Mouse (Mus musculus) embryo, embryonic 10.5 days (tissue): ENCODE results near the gene Vamp1.
A peak's percentile ranks its signal among the peaks of the same experiment; 100 is the strongest.

Experiments
- DNase-seq: peaks from one replicate; pipeline ENCODE4 v3.0.0-alpha.2; 2015; ENCODE audit warnings: low spot score

Gene Vamp1

DNA sequence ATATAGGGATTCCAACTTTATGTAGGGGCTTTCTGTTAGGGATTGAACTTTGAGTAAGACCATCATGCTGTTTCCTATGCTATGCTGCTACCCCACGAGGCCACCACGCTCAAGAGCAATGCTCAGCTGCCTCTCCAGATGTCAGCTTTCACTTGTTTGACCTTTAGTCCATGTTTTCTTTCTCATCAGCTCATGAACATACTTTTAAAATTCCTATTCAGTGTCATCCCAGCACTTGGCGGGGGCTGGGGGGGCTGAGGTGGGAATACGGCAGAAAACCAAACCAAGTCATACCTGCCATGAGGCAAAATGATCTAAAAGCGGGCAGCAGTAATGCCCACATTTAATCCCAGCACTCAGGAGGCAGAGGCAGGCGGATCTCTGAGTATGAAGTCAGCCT lies 2.2 kb upstream of the Vamp1 start:
- no peak for DNase-seq

DNA sequence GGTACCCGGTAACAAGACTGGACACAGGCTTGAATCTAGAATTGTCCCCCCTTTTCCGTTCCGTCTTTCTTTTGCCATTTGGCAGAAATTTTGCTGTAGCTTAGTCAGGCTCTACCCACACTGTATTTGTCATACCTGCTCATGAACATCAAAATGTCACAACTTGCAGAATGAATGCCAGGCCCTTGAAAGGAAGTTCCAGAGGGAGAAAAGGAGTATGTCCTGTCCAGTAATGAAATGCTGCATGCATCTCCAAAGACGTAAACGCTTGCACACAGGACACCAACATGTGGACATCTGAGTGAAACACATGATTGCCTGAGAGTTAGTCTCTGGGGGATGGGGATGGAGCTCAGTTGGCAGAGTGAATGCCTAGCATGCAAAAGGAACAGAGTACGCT lies 1.6 kb upstream of the Vamp1 start:
- DNase-seq: no peak

DNA sequence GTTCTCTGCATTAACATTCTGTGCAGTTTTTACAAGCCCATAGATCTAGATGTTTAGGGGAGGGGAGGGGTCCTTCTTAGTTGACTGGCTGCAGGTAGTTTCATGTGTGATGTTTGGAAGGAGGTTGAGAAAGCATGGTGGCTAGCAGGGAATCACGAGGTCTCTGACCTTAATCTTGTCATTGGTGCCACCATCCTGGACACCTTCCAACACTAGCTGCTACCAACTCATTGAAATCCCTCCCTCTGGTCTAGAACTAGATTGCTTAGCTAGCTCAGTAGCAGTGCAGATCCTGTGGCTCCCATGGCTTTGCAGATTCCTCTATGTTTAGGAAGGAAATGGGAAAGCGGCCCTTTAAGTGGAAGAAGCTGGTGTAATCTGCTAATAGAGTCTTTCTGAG lies 1.5 kb downstream of the Vamp1 start:
- DNase-seq: no peak

DNA sequence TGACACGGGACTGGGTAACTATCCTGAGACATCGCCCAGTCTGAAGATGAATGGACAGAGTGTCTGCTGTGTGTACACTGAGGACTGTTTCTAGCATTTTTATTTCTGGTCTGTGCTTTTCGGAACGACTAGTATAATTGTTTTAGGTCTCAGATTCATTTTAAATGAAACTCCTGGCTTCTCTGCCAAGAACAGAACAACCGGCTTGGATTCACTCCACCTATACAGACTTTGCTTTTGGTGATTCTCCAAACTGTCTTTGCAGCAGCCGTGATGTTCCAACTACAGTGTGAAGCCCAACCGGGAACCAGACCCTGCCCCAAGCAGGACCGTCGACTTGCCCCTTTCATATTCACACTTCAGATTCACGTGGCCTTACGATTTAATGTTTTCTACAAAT lies 2.5 kb downstream of the Vamp1 start:
- no peak for DNase-seq

DNA sequence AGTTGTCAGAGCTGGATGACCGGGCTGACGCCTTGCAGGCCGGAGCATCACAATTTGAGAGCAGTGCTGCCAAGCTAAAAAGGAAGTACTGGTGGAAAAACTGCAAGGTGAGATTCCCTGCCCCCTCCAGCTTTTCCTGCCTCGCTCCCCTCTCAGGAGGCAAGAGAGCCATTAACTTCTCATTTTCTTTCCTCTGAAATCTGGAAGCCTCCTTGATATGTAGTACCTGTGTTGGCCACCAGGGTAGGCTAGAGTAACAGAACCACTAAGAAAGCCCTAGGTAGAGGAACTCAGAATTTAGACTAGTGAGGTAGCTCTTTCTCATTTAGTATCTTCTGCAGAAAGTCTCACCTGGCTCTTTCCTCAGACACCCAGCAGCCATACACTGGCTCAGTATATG lies 3.6 kb downstream of the Vamp1 start:
- peak; percentile 78 for DNase-seq

DNA sequence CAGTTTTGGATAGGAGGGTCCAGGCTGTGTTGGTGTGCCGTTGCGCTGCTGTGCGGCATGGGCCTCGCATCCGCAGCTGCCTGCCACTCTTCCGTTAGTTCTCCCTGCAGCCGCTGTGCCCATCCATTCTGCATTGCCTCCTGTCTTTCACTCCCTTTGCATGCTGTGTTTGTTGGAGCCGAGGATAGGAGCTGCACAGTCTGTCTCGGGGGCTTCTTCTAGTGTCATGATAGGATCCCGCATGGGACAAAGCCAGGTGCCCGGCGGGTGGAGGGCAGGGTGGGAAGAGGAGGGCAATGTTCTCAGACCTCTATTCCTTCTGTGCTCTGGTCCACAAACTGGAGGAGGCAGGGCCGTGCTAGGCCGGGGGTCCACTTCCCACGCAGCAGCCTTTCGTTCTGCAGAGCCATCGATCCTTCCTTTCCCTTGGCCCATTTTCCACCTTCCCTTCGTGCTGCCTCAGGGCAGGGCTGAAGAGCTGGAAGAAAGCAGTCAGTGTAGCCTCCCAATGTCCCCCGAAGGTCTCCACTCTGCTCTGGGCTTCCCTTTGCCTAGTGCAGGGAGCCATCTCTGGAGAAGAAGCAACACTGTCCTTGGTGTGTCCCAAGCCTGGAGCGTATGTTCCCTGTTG lies 5.9 kb downstream of the Vamp1 start:
- DNase-seq: no peak

DNA sequence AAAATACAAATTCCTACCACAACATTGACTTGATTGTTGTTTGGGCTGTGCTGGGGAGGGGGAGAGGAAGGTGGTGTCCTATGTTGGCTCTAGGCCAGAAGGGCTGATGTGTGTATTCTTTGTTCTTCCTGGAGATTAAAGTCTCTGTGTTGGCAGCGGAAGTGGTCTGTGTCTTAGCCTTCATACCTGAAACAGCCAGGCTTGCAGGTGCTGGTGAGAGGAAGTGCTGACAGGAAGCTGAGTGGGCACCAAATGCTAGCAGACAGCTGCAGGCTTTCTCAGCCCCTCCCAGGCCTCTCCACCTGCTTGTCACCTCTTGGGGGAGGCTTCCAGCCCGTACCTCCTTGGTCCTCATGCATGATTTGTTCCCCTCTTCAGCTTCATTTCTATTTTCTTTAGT lies 6.8 kb downstream of the Vamp1 start:
- no peak for DNase-seq

DNA sequence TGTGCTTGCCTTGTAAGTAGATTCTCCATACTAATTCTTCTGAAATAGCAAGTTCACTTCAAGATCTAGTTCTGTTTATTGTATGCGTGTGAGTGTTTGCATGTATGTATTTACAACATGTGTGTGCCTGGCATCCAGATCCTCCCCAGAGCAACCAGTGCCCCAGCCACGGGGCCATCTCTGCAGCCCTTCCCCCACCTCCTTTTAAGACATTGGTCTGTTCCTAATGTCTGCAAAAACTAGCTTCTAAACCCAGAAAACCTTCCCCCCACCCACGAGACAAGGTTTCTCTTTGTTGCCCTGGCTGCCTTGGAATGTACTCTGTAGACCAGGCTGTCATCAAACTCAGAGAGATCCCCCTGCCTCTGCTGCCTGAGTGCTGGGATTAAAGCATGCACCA lies 7.2 kb downstream of the Vamp1 start:
- no peak for DNase-seq

DNA sequence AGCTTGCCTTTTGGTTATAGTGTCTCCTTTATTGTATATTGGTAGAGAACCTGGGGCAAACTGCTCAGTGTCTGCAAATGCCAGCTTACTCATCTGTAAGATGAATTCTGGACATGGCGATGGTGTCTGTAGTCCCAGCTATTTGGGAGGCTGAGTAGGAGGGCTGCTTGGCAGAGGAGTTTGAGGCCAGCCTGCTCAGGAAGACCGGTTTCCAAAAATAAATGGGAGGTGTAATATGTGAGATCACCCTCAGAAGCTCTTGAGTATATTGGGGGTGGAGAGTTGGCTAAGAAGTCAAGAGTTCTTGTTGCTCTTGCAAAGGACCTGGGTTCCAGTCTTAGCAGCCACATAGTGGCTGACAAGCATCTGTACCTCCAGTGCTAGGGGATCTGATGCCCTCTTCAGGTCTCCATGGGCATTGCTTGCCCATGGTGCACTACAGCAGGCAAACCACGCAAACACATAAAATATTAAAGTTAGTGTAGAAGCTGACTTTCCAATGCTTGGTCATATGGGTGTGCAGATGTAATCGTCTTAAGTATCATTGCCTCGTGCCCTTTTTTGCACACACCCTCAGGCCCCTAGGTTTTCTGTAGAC lies 10.3 kb downstream of the Vamp1 start:
- peak; percentile 16 for DNase-seq

DNA sequence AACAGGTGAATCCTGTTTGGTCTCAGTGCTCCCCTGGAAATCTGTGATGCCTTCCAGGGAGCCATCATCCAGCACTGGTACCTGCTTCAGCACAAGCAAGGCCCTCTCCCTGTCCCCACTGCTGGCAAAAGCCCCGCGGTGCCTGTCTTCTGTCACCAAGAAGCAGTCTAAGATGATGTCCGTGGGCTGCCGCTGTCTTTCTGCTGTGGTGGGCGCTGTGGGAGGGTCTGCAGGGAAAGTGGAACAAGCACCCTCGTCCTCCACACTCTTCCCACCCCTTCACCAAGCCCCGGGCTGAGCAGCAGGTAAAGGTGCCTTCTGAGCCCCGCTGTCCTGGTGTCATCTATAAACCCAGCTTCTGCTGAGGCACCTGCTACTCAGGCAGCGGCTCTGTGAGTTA lies 15.2 kb downstream of the Vamp1 start:
- DNase-seq: no peak

DNA sequence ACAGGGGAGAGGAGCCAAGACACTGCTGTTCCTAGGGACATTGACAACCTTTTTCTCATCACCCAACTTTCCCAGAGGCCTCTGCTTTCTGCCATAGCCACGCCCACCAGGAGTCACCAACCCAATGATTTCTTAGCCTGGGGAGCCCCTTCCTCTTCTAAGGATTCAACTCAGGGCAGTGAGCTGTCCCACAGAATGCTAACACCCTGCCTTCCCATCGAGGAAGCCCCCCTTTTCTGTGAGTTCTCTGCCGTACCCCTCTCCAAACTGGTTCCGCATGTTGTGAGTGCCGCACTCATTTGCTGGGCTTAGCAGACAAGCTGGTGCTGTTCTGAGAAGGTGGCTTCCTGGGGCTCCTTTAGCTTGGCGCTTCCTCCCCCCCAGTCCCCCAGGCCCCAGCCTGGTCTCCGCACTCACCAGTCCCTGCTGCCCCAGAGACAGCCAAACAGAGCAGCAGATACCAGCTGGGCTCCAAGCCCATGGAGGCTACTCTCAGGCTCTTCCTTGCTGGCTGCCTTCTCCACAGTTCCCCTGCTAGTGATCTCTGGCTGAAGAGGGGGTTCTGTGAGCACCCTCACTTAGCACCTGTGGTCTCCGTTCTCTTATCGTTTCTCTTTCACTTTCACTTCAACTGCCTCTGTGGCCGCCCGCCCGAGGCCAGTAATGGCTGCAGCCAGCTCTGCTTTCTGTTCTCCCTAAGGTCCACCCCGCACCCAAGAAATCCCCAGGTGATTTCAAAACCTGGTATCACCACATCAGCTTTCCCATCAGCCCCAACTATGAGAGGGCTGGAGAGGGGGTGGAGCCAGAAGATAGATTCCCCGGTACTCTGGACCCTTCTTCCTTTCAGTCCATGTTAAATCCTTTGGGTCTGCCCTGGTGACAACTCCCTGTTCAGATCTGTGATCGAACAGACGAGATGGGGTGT lies 16.0 kb downstream of the Vamp1 start, which contains the start of gene Tapbpl:
Gene Tapbpl, minus strand, starts transcription at position 744 of the 928 bp plus-strand sequence.
- DNase-seq: peak; percentile 78

DNA sequence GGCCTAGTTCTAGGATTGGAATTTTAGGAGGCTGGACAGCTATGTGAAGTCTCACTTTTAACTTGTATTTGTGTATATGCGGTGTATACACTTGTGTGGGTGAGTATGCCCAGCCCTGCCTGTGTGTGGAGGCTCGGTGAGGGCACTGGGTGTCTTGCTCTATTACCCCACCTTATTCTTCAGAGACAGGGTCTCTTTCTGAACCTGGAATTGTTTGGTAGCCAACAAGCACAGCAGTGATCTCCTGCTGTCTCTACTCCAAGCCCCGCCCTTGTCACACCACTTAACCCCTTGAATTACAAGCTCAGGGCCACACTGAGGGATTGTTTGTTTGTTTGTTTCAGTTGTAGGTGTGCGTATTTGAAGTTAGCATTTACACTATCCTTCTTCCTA lies 16.7 kb downstream of the Vamp1 start:
- no peak for DNase-seq

DNA sequence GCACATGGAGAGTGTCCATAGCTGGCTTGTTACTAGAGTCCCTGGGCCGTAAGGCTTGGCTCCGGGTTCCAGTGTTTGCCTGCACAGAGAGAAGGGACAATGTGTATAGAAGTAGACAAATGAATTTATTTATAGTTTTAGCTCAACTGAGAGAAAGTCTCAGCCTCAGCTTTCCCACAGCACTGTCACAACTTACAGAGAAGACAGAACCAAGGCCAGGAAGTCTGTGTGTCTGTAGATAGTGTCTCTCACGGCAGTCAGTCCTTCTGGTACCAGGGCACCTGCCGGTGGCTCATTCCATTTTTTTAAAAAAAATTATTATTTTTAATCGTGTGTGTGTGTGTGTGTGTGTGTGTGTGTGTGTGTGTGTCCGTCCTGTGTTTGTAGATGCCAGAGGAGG lies 17.2 kb downstream of the Vamp1 start:
- no peak for DNase-seq

DNA sequence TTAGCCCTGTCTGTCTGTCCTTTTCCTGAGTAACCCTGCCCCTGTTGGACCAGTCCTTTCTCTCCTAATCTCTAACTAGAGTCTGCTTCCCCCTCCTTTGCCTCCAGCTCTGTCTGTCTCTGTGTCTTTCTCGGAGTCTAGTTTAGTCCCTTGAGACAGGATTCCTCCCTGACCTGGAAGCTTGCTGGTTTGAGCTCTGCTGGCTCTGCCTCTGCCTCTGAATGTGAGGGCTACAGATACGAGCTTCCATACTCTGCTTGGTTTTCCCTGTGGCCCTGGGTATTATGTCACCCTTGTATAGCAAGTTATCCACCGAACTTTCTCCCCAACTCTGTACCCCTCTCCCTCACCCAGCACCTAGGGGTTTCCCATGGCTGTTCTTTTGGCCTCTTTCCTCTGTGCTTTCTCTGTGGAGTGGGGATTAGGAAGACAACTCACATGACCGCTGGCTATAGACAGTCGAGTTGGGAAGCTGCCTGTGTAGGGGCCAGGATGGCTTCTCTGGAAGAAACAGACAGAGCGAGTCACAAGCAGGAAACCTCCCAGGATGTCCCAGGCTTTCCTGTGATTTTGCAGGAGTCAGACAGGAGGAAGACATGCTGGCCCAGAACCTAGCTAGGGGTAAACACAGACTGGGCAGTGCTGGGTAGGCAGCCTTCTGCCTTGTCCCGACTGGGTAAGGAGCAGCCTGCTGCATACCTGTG lies 18.6 kb downstream of the Vamp1 start:
- DNase-seq: no peak

DNA sequence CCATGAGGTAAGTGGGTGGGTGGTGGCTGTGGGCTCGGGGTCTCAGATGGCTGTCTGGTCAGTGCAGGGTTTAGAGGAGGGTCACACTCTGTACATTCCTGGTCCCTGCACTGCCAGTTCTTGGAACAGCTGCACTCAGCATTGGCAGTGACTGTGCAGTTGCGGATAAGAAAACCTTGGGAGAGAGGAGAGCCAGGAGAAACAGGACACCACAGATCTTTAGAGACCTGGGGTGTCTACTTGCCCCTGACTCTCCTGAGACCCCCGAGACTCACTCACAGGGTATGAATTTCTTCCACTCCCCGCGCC lies 19.1 kb downstream of the Vamp1 start:
- DNase-seq: no peak

DNA sequence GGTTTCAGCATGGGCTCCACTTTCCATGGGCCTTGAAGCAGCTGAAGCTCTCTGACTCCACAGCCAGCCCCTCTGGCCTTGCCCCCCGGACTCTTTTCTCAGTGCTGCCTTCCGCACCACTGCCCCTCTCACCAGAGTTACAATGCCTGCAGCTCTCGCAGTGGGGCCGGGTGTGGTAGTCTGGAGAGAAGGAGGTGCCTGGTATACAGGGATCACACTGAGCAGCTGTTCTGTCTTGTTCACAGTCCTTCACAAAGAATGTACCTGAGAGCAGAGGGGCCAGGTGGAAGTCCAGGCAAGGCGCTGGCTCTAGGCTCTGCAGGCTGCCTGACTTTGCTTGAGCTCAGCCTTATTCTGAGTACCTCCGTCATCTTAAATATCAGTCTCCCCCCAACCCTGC lies 21.0 kb downstream of the Vamp1 start:
- DNase-seq: no peak

DNA sequence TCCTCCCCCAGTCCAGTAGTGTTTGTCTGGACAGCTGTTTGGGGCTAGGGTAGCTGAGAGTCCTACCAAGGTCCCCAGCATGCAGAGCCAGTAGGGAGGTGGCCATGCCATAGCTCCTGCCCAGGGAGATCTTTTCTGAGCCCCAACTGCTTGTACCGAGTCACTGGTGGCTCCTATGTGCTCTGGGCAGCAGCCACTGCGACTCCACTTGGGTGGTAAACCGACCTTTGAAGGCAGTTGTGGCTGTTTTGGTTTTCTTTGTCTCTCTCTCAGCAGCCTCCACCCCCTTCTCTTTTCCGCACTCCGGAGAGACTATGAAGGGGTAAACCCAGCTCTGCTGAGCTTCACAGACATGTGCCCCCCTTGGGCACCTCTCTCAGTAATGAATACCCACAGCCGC lies 21.4 kb downstream of the Vamp1 start, which contains the start of gene Cd27:
Gene Cd27, minus strand, starts transcription at position 229 of the 400 bp plus-strand sequence.
- DNase-seq: no peak

DNA sequence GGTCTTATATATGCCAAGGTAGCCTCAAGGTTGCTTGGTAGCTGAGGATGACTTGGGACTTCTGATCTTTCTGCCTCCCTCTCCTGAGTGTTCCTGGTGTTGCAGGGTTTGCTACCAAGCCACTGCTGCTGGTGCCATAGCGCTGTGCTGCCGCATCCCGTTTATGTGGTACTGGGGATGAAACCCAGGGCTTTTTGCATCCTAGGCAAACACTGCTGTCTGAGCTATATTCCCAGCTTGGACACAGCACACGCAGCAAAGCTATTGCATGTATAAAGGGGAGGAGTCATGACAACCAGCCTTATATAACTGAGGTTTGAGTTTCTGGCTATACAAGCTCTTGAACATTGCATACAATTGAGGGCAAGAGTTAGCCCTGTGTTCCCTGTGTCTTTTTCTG lies 22.1 kb downstream of the Vamp1 start:
- no peak for DNase-seq

DNA sequence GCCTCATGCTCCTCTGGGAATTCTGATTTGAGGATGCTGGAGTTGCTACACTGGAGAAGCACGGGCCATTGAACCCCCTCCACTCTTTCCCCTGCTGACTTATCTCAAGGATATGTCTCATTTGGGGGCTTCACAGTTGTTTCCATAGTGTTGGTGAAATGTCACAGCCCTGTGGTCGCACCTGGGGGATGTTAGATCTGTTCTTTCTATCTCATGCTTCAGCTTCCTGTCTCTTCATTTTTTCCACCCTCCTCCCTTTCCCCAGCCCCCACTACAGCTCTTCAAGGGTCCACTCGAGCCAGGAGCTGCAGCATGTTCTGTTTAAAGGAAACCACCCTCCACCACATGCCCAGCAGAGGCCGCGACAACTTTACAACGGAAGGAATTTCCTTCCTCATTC lies 23.0 kb downstream of the Vamp1 start:
- no peak for DNase-seq

DNA sequence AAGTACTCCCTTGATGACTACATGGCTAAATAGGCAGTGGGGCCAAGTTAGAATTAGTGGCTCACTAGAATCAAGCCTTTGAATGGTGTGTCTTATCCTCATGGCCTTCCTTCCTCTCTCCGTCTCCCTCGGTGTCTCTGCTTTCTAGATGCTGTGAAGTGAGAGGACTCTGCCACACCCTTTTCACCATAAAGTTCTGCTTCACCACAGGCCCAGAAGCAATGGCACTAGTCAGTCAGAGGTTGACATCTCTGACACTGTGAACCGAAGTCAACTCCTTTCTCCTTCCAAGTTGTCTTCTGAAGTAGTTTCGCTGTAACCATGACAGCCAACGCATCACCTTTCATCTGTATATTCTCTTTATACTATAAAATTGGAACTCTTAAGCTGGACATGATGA lies 24.2 kb downstream of the Vamp1 start:
- no peak for DNase-seq

DNA sequence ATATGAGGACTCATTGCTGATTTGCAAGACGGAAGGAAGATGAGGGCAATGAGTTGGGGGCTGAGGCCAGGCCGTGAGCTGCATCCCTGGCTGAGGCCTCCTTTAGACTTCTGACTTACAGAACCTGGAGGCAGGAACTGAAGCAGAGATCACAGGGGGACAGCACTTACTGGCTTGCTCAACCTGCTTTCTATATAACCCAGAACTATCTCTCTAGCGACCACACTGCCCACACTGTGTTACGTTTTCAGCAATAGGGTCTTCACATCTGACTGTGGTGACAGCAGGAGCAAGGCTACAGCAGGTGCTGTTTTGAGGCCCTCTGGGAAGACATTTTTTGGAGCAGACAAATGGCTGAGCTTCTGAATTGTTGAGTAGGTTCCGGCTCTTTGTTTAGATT lies 25.3 kb downstream of the Vamp1 start:
- no peak for DNase-seq

DNA sequence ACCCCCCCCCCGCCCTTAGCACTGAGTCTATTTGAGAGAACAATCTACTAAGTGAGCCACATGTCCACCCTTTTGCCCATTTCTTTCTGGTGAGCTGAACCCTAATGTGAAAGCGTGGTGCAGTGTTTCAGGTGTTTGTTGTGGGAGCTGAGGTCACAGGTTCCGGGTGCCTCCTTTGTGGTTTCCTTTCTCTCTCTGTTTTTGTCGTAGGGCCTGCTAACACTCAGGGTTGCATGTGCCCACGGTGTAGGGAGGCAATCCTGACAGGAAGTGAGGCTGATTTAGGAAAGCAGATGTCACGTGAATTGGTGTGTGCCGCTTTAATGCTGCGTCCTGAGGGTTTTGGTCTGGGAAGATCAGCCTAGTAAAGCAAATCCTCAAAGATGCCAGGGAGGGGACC lies 26.2 kb downstream of the Vamp1 start:
- DNase-seq: no peak

DNA sequence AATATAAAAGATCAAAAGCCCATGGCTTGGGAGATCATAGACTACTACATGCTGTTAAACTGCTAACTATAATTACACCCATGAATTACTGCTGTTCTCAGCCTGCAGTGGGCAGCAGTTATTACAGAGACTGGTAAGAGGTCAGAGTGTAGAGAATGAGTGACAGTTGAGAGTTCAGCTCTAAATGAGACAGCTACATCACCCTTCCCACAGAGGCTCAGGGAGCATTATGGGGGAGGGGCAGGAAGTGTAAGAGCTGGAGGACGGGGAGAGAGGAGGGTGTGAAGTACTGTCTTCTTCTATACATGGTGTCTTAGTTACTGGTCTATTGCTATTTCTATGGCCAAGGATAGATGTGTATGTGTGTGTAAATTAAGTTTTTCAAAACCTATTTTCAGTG lies 29.2 kb downstream of the Vamp1 start:
- DNase-seq: no peak
